Mouse (Mus musculus) yolk sac, embryonic 10.5 days (tissue): ENCODE results near the gene Ptpn1.

ENCODE experiments used
- DNase-seq: peaks from one replicate; pipeline ENCODE4 v3.0.0-alpha.2; 2017; ENCODE audit warnings: low spot score

Ptpn1 gene

DNA sequence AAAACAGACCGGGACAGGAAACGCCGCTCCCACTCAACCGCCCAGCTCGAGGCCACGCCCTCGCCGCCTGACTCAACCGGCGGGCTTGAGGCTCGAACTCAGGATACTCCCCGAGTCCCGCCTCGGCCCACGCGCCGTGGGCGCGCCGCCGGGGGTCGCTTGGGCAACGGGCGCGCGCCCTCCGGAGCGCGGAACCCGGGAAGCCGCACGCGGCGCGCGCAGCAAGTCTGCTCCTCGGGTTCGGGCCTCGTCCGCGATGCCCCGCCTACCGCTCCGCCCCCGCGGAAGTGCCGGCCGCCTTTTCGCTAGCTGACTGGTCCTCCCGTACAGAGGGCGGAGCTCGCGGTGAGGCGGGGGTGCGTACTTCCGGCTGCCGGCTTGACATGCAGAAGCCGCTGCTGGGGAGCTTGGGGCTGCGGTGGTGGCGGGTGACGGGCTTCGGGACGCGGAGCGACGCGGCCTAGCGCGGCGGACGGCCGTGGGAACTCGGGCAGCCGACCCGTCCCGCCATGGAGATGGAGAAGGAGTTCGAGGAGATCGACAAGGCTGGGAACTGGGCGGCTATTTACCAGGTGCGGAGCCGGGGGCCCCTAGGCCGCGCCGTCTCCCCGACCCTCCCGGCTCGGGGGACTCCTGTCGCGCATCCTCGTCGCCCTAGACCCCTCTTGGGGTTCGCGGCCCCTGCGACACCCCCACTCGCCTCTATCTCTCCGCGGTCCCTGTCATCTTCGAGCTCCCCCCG, at the start of gene Ptpn1:
TSS of gene Ptpn1 (plus strand) at position 73 of the 742 bp plus-strand sequence.
- DNase-seq = peak; percentile 97

DNA sequence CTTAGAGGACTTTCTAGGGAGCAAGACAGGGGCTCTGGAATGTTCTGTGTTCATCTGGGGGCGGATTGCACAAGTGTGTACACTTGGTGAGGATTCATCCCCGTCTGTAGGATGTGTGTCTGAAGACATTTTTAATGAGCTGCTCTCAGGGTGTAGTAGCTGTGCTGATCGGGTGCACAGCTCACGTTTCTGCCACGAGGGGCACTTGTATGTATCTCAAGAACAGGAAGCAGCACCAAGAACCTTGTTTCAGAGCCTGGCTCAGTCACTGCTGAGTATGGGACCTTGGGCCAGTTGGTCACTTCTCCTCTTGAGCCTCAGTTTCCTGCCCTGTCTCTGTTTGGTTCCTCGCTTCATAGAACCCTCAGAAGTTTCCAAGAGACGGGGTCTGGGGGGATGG, 45.4 kb upstream of the Ptpn1 start:
- DNase-seq = no peak

DNA sequence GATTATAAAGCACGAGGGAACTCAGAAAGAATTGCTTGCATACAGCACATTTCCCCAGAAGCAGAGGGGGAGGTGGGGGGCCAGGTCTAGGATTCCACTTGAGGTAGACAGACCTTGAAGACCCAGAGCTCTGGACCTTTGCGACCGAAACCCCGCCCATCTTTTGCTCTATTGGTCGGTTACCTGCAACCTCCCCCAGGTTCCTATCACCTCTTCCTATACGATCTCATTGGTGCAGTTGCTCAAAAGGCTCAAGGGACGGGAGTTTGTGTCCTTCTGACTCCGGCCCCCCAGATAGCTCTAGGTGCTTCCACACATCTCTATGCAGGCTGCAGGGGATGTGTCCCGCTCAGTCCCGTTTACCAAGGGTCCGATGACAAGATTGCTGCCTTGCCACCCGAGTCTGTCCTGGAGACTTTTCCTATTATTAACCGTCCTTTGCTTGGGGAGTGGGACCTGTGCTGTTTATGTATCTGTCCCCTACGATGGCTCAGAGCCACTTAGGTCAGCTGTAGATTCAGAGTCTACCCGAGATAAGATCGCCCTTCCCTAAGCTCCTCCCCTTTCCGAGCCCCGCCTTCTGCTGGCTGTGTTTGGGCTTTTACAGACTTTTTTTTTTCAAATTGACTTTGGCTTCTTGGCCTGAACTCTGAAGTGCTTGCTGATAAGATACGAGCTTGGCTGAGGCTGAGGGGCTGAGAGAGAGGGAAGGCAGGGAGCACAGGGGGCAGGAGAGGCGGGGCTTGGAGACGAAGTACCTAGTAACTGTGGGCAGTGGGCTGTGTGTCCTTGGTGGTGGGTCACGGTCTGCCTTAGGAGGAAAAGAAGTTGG, 44.1 kb upstream of the Ptpn1 start:
- peak; percentile 93 for DNase-seq

DNA sequence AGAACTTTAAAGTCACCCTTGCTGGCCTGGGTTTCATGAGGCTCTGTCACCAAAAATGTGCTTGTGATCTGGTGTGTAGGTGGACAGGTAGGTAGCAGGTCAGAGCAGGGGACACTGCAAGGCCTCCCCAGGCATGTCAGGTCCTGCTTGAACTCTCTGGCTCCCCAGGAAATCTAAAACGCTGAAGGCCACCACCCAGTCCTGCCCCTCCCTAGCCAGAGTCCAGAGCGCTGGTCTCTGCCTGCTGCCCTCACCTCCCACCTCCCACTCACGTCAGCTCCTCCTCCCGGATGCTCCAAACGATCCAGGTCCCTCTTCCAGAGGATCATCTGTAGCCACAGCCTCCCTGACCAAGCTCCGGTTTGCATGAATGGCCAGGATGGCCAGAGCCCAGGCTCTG, 43.0 kb upstream of the Ptpn1 start:
- DNase-seq = peak; percentile 62

DNA sequence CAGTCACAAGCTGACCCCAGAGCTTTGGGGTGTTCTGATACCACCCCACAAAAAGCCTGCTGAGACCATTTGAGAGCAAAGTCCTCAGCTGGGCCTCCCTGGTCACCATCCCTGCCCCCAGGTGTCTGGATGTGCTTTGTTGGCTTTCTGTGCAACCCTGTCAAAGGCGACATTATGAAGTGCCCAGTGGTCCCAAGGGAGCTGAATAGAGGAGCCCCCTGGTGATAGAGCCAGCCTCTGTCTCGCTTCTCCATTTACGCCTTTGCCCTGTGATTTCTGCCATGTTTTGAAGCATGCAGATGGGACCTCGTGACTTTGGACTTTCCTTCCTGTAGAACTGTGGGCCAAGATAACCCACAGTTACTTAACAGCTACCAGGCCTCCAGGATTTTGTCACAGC, 42.0 kb upstream of the Ptpn1 start:
- no peak for DNase-seq

DNA sequence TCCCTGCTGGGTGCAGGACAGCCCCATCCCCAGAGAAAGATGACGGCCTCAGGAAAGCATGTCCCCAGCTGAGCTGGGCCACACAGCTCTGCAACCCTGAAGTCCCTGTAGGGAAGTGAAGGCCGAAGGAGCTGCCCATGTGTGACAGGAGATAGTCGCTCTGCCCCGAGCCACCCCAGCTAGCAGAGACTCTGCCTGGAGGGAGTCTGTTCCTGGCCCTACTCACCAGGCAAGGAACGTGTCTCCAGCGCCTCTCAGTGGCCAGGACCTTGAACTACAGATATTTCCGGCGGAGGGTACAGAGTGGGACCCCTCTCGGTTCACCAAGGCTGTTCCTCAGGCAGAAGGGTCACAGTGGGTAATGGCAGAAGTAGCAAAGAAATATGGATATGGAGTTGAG, 39.9 kb upstream of the Ptpn1 start:
- peak; percentile 65 for DNase-seq

DNA sequence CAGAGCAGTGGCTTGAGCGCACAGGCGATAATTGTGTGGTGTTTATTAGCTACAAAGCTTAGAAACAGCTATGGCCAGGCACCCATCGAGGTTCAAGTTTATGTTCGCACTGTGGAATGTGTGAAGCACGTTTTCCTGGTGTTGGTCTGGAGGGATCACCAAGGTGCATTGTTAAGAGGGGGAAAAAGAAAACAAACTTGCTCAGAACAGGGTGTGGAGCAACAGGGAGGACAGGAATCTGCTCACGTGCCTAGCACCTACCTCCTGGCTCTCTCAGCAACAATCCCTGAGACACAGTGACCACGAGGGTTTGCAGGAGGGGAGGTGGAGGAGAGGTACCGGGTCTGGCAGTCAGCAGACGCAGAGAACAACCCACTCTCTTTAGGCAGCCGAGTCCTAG, 38.2 kb upstream of the Ptpn1 start:
- peak; percentile 33 for DNase-seq

DNA sequence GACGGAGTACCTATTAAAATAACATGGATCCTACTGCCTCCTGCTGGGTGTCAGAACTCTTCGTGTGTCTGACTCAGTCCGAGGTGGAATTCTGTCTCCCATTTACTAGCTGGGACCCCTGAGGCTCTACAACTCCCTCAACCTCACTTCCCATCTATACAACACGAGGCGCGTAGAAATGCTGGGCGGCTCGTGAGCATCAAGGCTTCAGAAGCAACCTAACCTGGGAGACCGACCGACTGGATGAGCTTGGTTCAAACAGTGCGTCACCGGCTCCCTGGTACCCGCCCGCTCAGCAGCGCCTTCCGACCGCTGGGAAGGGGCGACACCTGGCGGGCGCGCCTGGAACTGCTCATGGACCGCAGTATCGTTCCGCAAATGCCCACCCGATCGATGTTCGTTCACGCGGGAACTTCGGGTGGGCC, 36.9 kb upstream of the Ptpn1 start:
- peak; percentile 77 for DNase-seq

DNA sequence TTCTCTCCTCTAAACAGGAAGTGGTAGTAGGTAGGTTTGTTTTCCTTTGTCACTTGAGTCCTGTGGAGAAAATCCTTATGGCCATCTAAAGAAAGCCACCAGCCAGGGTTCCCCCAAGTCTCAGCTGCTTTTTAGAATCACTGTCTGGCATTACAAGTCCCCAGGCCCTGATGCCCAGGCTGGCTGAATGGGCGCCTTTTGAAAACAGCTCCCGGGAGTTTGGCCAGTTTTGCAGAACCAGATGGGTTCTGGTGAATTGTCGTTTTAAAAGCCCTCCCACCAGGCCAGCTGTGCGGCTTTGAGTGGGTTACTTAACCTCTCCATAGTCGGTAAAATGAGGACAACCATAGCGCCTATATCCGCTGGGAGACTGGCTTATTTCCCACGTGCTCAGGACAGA, 34.0 kb upstream of the Ptpn1 start:
- no peak for DNase-seq

DNA sequence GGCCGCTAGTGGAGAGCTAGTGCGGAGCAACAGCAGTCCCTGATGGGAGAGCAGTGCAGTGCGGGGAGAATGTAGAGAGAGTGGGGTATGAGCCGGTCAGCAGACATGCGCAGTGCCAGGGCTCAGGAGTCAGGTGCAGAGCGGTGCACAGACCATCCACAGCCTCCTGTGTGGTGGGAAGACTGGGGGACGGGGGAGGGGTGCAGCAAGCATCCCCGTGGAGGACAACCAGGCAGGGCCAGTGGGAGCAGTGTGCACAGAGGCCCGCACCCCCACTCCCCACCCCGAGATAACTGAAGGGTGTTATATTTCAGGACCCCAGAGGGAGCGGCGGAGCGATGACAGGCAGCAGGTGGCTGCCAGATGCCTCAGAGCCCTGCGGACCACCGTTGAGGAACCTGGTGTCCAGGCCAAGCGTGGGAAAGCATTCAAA, 31.9 kb upstream of the Ptpn1 start:
- DNase-seq = peak; percentile 25

DNA sequence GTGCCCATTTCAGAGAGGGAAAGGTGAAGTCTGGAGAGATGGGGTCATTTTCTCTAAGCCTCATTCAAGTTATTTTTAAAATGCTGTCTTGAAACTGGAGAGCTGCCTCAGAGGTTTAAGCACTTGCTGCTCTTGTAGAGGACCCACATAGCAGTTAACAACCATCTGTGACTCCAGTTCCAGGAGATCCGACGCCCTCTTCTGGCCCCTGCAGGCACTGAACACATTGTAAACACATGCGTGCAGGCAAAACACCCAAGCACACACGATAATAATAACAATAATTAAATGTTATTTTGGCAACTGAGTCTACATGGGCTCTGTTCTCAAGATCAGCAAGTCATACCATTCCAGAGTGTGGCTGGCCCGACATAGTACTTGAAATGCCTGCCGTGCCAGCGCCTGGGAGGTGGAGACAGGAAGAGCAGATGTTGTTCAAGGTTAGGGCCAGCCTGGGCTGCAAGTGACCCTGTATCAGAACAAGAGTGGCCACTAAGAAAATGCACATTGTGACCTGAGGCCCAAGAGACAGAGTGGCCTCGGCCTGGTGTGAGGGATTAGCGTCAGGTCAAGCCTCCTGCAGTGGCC, 29.6 kb upstream of the Ptpn1 start:
- no peak for DNase-seq

DNA sequence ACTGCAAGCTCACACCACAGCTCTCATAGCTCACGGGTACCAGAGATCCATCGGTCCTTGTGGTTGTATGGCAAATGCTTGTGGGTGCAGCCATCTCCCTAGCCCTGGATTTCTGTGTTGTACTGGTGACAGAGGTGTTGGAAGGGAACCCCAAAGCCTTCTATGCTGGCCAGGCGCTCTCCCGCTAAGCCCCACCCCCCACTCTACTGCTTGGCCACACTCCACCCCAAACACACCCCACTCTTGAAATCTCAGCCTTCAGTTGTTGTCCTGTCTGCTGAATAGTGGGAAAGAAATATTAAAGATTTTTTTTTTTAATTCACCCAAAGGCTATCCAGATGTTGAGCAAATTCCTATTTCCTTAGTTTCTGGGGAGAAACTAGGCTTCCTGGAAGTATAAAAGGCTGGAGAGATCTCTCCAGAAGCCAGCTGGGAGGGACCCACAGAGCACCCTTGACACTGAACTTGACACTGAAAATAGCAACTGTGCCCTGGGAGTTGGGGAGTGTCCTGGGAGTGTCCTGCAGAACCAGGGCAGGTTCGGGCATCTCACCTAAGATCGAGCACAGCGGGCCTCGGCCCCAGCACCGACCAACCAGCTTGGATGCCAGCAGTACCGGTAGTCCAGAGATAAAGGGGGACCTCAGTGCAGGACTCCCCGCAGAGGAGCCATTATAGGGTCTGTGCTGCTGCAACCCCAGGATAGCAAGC, 28.5 kb upstream of the Ptpn1 start:
- DNase-seq = no peak

DNA sequence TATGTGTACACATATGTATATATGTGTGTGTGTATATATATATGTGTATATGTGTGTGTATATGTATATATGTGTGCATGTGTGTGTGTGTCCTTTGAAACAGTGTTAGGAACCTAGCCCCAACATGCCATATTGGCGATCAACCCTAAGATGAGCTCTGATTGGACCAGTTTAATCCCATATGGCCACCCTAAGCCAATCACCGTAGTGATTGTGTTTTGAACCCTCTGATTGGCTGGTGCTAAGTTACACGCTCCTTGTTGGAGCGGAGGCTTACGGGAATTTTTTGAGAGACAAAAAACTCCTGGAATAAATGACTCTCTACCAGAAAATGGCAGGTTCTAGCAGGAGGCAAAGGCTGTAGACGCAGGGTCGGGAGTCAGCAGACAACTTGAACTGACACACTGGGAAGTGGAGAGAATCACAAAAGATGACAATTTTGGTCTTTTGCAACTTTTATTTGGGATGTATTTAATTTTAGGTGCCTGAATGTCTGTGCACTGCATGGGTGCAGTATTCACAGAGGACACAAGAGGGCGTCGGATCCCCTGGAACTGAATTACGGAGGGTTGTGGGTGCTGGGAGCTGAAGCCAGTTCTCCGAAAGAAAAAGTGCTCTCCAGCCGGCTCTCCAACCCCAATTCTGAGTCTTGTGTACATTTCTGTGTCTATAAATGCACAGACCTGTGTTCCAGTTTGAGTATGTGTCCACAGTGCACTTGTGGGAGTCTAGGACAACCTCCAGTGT, 27.1 kb upstream of the Ptpn1 start:
- no peak for DNase-seq

DNA sequence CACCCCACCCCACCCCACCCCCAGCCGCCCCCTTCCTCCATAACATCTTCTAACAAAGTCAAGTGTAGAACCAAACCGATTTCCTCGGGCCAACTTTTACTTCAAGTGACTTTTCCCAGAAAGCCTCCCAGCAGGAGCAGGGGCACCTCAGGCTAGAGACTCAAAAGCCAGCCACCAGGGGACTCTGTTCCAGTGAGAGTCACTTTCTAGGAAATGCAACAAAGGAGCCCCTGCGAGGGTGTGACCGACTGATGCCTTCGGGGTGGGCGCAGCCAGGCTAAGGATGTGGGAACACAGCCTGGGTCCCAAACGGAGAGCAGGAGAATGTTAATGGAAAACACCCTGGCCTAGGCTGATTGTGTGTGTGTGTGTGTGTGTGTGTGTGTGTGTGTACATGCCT, 26.3 kb upstream of the Ptpn1 start:
- no peak for DNase-seq

DNA sequence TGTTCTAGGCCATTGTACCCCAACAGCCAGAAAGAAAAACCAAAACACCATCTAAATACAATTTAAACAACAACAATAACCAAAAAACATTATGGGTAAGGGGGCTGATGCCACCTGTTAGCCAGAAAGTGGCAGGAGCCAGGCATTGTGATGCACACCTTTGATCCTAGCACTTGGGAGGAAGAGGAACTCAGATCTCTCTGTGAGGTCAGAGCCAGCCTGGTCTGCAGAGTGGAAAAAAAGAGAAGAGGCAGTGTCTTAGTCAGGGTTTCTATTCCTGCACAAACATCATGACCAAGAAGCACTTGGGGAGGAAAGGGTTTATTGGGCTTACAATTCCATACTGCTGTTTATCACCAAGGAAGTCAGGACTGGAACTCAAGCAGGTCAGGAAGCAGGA, 25.1 kb upstream of the Ptpn1 start:
- no peak for DNase-seq

DNA sequence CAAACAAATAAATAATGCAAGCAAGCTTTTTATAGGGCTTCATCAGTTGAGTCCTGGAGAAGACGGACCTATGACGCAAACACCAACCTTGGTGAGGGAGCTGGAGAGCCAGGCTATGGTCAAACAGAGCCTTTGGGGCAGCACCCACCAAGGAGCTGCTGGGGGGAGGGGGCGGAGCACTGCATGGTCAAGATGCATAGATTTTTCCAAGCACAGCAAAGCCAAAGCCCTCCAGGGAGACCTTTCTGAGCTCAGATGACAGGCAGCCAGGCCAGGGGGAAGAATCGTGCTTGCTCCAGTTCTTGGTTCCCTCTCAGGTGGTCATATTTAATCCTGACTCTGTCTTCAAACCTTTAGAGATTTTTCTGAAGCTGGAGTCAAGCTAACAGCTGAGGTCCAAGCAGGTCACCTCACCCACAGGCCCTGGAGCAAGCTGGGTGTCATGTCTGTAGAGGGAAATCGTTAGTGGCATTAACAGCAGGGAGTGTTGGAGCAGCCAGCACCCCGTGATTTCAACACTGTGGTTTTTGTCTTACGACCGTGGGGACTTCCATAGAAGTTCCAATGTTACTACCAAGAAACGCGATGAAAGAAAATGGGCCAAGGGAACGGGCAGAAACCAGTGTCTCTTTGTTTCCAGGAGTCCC, 22.2 kb upstream of the Ptpn1 start:
- DNase-seq = no peak

DNA sequence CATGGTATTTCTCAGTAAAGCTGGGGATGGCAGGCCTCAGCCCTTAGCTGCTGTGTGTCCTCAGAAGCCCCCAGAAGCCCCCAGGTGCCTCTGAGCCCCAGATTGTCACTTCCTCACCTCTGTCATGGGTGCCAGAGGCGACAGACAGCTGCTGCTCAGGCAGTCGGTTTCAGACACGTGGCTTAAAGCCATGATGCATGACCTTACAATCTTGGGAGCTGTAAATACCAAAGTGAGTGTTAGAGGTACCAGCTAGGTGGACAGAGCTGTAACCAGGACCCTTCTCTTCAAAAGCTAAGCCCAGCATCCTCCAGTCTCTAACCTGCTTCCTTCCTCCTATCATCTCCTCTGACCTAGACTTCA, 21.7 kb upstream of the Ptpn1 start:
- DNase-seq = no peak

DNA sequence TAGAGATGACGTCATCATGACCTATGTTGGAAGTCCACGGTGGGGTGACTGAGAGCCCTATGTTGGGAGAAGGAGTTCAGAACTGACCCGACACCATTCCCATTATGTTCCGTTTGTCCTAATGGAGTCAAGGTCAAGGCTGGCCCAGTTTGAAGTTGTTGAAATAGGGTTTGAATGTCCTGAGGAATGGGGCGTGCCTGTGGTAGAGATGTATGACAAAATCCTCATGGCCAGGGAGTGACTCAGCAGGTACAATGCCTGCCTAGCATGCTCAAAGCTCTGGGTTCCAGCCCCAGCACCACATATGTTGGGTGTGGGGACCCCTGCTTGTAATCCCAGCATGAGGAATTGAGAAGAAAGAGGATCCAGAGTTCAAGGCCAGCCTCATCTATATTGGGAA, 20.3 kb upstream of the Ptpn1 start:
- no peak for DNase-seq

DNA sequence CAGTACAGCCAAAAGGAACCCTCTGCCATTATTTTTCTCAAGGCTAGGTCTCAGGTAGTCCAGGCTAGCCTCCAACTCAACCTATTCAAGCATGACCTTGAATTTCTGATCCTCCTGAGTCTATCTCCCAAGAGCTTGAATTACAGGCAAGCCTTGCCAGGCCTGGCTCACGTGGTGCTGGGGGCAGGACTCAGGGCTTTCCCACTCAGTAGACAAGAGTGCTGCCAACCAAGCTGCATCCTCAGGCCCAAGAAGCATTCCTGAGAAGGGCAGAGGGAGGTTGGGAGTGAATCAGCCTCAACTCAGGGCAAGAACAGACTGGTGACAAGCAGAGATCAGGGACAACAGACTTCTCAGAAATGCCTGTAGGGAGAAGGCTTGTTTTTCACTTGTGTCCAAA, 12.8 kb upstream of the Ptpn1 start:
- no peak for DNase-seq

DNA sequence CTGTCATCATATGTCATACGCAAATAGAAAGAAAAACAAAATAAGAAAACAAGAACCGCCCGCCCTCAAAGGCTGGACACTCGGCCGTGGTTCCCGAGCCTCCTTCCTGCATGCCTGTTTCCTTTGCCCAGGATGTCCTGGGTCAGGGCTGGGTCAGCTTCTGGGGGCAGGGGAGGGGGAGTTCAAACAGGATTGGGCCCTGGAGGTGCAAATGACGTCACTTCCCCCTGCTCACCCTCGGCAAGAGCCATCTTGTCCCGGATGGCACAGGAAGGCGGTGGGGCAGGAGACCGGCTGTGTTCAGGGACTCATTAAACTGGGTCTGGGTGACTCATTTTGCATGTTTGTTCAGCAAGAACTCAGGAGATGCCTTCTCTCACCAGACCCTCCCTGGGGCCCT, 11.8 kb upstream of the Ptpn1 start:
- DNase-seq = no peak

DNA sequence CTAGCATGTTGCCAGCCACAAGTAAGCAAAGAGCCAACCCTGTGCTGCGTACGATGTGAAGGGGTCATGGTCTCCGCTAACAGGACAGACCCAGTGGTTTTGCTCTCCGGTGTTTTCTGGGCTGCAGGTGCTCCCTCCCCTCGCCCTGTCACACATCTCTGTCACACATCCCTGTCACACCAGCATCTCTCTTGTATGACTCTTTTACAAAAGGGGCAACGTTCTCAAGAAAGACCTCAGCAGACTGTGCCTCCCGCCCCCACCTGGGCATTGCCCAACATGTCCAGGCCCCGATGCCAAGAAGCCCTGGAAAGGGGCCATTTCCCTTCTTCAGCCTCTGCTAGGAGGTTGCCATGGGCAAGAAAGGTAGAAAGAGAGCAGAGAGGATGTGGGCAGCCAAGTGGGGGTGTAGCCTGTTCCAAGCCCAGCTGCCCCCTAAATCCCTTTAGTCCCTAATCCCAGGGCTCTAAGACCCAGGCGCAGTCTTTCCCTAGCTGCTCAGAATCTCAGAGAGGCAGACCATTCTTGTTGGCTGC, 10.8 kb upstream of the Ptpn1 start:
- no peak for DNase-seq
